Mouse (Mus musculus) kidney, embryonic 14.5 days (tissue): ENCODE measurements around the gene Tex52. TPM values are rescaled to one million over a fixed set of nuclear protein-coding genes. Genes with fewer than 3 reads are reported as not detected.

Experiments
- ATAC-seq: fragments of 200-750 bp; cut with Nextera tagmentation; 2 replicates; pipeline ENCODE4 v1.8.0; 2017; ENCODE audit warnings: moderate number of reproducible peaks, mild to moderate bottlenecking, moderate TSS enrichment, moderate library complexity; ENCODE audit not compliant: low FRiP score, low TSS enrichment
- H3K27ac ChIP-seq: fragments of 300-500 bp; sonication (generic); 2 replicates; pipeline ENCODE4 v1.5.1; 2014; ENCODE audit warnings: low read depth, mild to moderate bottlenecking, low read length, moderate library complexity, mixed read lengths
- H3K27me3 ChIP-seq: fragments of 300-500 bp; sonication (generic); 2 replicates; pipeline ENCODE4 v1.6.1; 2014; ENCODE audit warnings: mild to moderate bottlenecking, low read length; ENCODE audit not compliant: control insufficient read depth, insufficient read depth
- H3K36me3 ChIP-seq: fragments of 300-500 bp; sonication (generic); 2 replicates; pipeline ENCODE4 v1.6.1; 2014; ENCODE audit warnings: low read length, mixed read lengths; ENCODE audit not compliant: control insufficient read depth, insufficient read depth
- H3K4me1 ChIP-seq: fragments of 300-500 bp; sonication (generic); 2 replicates; pipeline ENCODE4 v1.6.1; 2014; ENCODE audit warnings: low read length, mixed read lengths; ENCODE audit not compliant: control insufficient read depth, insufficient read depth
- H3K4me2 ChIP-seq: fragments of 300-500 bp; sonication (generic); replicated peaks from 2 replicates; pipeline ENCODE4 v1.6.1; 2014; ENCODE audit warnings: low read depth, mild to moderate bottlenecking, low read length
- H3K4me3 ChIP-seq: fragments of 300-500 bp; sonication (generic); 2 replicates; pipeline ENCODE4 v1.5.1; 2014; ENCODE audit warnings: mild to moderate bottlenecking, low read length
- H3K9ac ChIP-seq: fragments of 300-500 bp; sonication (generic); 2 replicates; pipeline ENCODE4 v1.6.1; 2014; ENCODE audit warnings: low read depth, mild to moderate bottlenecking, low read length, moderate library complexity
- H3K9me3 ChIP-seq: fragments of 300-500 bp; sonication (generic); 2 replicates; pipeline ENCODE4 v1.6.1; 2016; ENCODE audit warnings: low read length; ENCODE audit not compliant: control insufficient read depth
- WGBS: fragments of 180-500 bp; shearing (Covaris S2); extraction: QIAGEN DNeasy Blood & Tissue Kit; methylation state at CpG from one replicate; pipeline ENCODE4 v1.1.7; 2014; 5-methylcytosine and 5-hydroxymethylcytosine counted together
- polyA plus RNA-seq: library from polyadenylated mRNA; unstranded; fragments of >200 nt; fragmentation: Nextera tagmentation; extraction: Ambion mirVana; gene quantifications from 2 replicates; pipeline ENCODE4 v1.2.1, GENCODE M21; 2014

Gene Tex52
- polyA plus RNA-seq, result 0.26 and 0.60 TPM in 2 replicates

DNA sequence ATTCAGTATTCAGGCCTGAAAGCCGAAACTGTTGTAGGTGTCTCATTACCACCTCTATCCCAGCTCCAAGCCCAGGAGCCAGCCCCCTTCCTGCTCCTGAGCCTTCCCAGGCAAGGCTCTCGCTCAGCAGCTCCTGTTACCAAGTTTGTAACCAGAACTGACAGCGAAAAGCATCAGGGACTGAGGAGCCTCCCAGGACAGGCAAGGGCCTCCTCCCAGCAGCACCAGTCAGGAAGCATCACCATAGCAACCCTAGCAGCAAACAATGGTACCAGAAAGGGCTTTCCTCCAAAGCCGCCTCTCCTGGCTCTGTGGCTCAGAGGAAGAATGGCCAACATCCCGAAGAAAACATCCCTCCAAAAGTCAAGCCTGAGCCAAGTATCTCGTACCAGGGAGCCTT, at the start of gene Tex52, which contains the start of gene Gm44596:
Tex52 (plus strand) TSS at position 265 of the 400 bp plus-strand sequence.
Gm44596 (plus strand) TSS at position 312 of the 400 bp plus-strand sequence.
- Histone ChIP-seq H3K27ac (no peak within 1 kb of the TSS), H3K9me3 (no peaks in the 10 kb centered on the region), H3K4me1 (no peaks in the 10 kb centered on the region), H3K4me2 (no peak within 1 kb of the TSS), H3K9ac (no peak within 1 kb of the TSS), H3K36me3 (peaks cover 56% of the 10 kb centered on the region), H3K27me3 (no peaks in the 10 kb centered on the region), H3K4me3 (no peak within 1 kb of the TSS)
- ATAC-seq, result peak; percentile 65
- WGBS, result 44% methylated on average over 6 of the region's 6 CpGs

DNA sequence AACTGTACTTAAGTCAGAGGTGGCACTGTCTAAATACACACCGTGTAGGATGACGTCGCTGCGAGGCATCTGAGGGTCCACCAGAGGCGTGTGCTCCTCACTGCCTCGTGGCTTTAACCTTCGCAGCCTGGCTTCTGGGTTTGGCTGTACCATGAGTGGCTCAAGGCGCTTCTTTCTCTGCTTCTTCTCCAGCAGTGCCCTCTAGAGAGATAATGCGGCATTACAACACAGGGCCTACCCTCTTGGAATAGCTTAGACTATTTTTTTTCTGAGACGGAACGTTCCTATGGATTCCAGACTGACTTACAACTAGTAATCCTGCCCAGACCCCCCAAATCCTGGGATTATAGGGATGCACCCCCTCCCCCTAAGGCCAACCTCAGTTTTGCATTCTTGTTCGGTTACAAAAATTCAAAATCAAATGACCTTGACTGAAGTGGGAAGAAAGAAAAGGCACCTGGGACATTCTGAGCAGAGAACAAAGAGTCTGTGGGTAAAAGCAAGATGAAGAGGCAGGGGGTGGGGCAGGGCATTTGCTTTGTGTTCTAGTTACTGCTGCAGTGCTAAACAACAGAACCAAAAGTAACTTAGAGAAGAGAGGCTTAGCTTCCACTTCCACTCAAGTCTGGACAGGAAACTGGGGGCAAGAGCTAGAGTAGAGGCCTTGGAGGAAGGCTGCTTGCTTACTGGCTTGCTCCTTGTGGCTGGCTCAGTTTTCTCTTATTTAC, 40.7 kb upstream of the Tex52 start:
- WGBS, result 38% methylated on average over 12 of the region's 12 CpGs
- Histone ChIP-seq H3K4me1 (no peaks in the 10 kb centered on the region), H3K9ac (no peak overlapping the region), H3K4me2 (no peak overlapping the region), H3K36me3 (peaks cover 31% of the 10 kb centered on the region), H3K27ac (no peak overlapping the region), H3K27me3 (no peaks in the 10 kb centered on the region), H3K9me3 (0 out of 2 replicates have a peak, but pooled peaks cover 5% of the 10 kb centered on the region), H3K4me3 (no peak overlapping the region)
- ATAC-seq, result peak; percentile 58

DNA sequence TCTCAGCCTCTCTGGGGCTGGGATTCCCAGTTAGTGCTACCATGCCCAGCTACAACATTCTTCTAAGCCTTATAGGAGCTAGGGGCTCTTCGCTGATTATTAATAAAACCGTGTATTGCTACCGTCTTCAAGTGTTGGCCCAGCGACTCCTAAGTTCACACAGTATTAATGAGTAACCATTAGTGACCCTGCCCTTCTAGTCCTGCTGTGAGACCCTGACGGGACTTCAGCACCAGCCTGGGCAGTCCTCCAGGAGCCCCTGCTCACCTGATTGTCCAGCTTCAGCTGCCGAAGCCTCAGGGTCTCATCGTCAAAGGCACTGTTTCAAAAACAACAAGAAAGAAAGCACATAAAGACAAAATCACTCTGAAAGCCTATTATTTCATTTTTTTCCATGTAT, 37.8 kb upstream of the Tex52 start:
- WGBS, result 71% methylated on average over 7 of the region's 7 CpGs
- H3K4me3 ChIP-seq, result no peak overlapping the region
- H3K9me3 ChIP-seq, result no peaks in the 10 kb centered on the region
- H3K27ac ChIP-seq, result no peak overlapping the region
- H3K9ac ChIP-seq, result no peak overlapping the region
- no peaks in the 10 kb centered on the region for H3K27me3 ChIP-seq
- peaks cover 23% of the 10 kb centered on the region for H3K36me3 ChIP-seq
- no peaks in the 10 kb centered on the region for H3K4me1 ChIP-seq
- H3K4me2 ChIP-seq, result no peak overlapping the region
- ATAC-seq, result no peak

DNA sequence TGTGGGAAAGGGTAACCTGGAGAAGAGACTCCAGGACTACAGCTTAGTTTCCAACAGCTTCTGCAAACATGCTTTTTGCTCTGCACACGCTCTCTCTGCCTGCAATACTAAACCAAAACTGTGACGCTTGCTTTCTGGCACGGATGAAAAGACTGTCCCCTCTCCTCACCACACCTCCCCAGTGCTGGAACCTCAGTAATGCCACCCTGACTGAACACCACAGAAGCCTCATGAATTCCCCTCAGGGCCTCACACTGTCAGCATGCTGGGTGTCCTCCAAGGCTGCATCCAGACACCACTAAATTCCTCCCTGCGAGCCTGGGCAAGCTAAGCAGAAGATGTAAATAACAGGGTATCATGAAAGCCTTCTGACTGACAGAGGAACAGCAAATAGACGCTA, 36.4 kb upstream of the Tex52 start:
- Histone ChIP-seq H3K9ac (no peak overlapping the region), H3K9me3 (no peaks in the 10 kb centered on the region), H3K4me3 (no peak overlapping the region), H3K36me3 (peaks cover 9% of the 10 kb centered on the region), H3K27ac (no peak overlapping the region), H3K27me3 (no peaks in the 10 kb centered on the region), H3K4me2 (no peak overlapping the region), H3K4me1 (no peaks in the 10 kb centered on the region)
- 34% methylated on average over 5 of the region's 5 CpGs for WGBS
- no peak for ATAC-seq

DNA sequence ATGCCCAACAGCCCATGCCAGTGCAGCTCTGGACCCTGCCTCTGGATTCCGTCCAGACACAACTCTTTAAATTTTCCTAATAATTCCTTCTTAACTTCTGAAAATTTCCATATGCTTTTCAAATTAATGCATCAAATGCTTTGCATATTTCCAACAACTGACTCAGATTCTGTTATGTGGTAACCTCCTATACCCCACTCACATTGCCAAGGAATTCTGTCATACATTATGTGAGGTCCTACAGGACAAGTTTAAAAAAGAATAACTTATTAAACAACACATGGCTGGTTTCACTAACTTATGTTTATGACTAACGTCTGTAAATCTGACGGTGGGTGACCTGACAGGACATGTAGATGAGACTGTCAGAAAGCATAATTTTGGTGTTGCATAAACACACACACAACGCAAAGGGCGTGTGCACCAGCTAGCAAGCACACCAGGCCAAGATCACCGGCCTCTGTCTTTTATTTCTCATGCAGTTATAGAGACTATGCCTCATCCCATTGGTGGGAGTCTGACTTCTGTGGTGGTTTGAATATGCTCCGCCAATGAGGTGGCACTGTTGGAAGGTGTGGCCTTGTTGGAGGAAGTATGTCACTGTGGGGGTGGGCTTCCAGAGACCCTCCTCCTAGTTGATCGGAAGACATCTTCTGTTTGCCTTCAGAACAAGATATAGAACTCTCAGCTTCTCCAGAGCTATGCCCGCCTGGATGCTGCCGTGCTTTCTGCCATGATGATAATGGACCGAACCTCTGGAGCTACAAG, 33.1 kb upstream of the Tex52 start:
- Histone ChIP-seq H3K36me3 (peaks cover 5% of the 10 kb centered on the region; the same call in 1 of the 2 replicates), H3K4me3 (no peak overlapping the region), H3K9ac (no peak overlapping the region), H3K9me3 (no peaks in the 10 kb centered on the region), H3K27me3 (no peaks in the 10 kb centered on the region), H3K4me2 (no peak overlapping the region), H3K27ac (no peak overlapping the region), H3K4me1 (no peaks in the 10 kb centered on the region)
- no peak for ATAC-seq
- WGBS, result 90% methylated on average over 11 of the region's 11 CpGs

DNA sequence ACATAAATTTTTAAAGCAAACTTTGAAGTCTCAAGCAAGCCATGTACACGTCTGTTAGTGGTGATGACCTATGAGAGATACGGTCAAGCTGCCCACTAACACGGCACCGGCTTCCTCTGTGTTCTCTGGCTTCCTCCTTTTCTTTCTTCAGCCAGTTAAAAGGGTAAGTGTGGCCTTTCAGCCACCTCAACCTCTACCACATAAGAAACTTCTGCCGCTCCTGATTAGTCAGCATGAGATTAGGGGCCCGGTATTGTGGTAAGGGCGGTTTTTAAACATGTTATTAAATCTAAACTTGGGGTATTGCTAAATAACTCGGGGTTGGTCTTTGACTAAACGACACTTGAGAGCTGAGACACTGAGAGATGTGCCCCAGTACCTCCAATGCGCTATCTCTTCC, 29.6 kb upstream of the Tex52 start:
- Histone ChIP-seq H3K27ac (no peak overlapping the region), H3K4me1 (no peaks in the 10 kb centered on the region), H3K27me3 (no peaks in the 10 kb centered on the region), H3K36me3 (peaks cover 11% of the 10 kb centered on the region), H3K4me3 (no peak overlapping the region), H3K9ac (no peak overlapping the region), H3K9me3 (no peaks in the 10 kb centered on the region), H3K4me2 (no peak overlapping the region)
- ATAC-seq, result no peak
- WGBS, result 85% methylated on average over 10 of the region's 10 CpGs

DNA sequence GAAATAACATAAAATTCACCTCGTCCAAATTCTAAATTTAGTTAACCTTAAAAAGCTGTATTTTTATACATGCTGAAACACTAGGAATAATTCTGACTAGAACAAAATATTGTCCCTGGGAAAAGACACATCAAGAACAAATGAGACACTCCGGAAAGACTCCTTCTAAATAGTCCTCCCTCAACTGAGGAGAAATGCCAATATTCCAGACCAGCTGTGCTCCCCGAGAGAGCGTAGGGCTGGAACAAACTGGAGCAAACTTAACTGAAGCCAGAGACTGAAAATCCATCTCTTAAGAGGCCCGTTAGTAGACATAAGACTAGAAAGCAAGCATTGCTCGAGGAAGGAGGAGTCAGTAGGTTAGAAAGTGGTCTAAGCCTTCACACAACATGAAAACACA, 28.5 kb upstream of the Tex52 start:
- H3K27ac ChIP-seq, result no peak overlapping the region
- H3K9me3 ChIP-seq, result no peaks in the 10 kb centered on the region
- peaks cover 12% of the 10 kb centered on the region for H3K36me3 ChIP-seq
- H3K27me3 ChIP-seq, result no peaks in the 10 kb centered on the region
- WGBS, result 90% methylated on average over 6 of the region's 6 CpGs
- no peak overlapping the region for H3K9ac ChIP-seq
- H3K4me2 ChIP-seq, result no peak overlapping the region
- no peak overlapping the region for H3K4me3 ChIP-seq
- no peaks in the 10 kb centered on the region for H3K4me1 ChIP-seq
- ATAC-seq, result no peak

DNA sequence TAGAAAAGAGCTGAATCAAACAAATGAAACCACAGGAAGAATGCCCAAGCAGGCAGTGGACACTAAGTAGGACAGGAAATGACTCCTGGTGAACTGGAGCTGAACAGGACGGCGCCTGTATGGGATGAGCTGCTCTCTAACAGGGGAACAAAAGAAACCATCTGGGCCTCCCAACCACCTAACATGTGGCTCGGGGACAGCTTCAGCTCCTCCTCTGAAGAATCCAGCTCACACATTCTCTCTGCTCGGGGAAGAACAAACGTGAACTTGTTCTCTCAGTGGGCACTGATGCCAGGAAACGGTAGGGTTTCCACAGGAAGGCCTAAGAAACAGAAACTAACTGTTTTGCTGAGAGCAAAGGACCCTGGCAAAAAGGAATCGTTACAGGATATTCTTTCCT, 25.5 kb upstream of the Tex52 start:
- 42% methylated on average over 7 of the region's 7 CpGs for WGBS

DNA sequence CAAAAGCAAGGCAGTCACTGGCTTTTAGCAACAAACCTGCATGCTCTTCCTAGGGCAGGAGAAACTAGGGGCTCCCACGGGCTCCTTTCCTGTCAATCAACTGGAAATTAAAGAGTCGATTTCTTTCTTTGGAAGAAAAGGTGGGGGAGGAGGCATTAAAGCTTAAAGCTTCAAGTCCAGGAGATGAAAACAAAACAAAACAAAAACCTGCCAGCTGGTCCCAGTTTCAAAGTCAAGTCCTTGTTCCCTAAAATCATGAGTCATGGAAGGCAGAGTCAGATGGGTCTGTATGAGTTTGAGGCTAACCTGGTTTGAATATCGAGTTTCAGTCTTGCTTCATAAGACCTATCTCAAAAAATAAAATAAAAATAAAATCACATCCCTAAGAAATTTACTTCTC, 21.1 kb upstream of the Tex52 start:
- 41% methylated on average over 3 of the region's 3 CpGs for WGBS
- H3K27ac ChIP-seq, result no peak overlapping the region
- H3K9ac ChIP-seq, result no peak overlapping the region
- no peak for ATAC-seq
- peaks cover 11% of the 10 kb centered on the region for H3K4me1 ChIP-seq
- H3K9me3 ChIP-seq, result no peaks in the 10 kb centered on the region
- H3K4me2 ChIP-seq, result peak overlapping the region; percentile 13; the same call in 1 of the 2 replicates
- H3K36me3 ChIP-seq, result peaks cover 29% of the 10 kb centered on the region
- no peak overlapping the region for H3K4me3 ChIP-seq
- no peaks in the 10 kb centered on the region for H3K27me3 ChIP-seq

More for the DNA sequence above, 25.5 kb upstream of the Tex52 start:
- H3K27me3 ChIP-seq, result no peaks in the 10 kb centered on the region
- no peak for ATAC-seq
- no peak overlapping the region for H3K4me3 ChIP-seq
- peaks cover 8% of the 10 kb centered on the region for H3K4me1 ChIP-seq
- H3K27ac ChIP-seq, result no peak overlapping the region; the same call in 1 of the 2 replicates
- H3K4me2 ChIP-seq, result no peak overlapping the region
- H3K36me3 ChIP-seq, result peaks cover 7% of the 10 kb centered on the region
- no peak overlapping the region for H3K9ac ChIP-seq
- no peaks in the 10 kb centered on the region for H3K9me3 ChIP-seq
